ENCODE assay signal across 33 mouse cellular contexts in the genomic region with DNA sequence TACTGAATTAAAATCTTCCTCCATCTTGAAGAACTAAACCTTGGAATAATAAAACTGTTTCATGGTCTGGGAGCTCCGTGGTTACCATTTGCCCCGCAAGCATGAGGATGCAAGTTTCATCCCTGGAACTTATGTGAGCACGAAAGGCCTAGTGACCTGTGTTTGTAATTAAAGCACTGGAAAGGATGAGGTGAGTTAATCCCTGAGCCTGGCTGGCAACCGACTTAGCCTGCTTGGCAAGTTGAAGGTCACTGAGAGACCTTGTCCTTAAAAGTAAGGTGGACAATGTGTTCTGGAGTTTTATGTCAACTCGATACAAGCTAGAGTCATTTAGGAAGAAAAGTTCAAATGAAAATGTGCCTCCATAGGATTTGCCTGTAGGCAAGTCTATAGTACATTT. TPM values are rescaled to one million over a fixed set of nuclear protein-coding genes. Genes with fewer than 3 reads are reported as not detected.
A peak's percentile ranks its signal among the peaks of the same experiment; 100 is the strongest.
DNase-seq lines count a peak whose midpoint lies in the region; ATAC-seq lines count a peak whose summit lies in the region.
"Had no signal": no experiment of that assay in that cellular context is flagged by ENCODE, and none has a peak within 500 bp of the region (broad histone marks: within the 10 kb centered on the region; RNA-seq: fewer than 3 reads in every experiment).

No protein-coding gene starts in this region.

- H3K27ac ChIP-seq in kidney, embryonic 15.5 days, result no peak overlapping the region
- no peak overlapping the region for H3K27ac ChIP-seq in kidney, embryonic 16.5 days (ENCODE audit: low read length)
- H3K27ac ChIP-seq: embryonic facial prominence, embryonic 12.5 days; embryonic facial prominence, embryonic 15.5 days; gastrocnemius, adult 2 months; hindbrain, embryonic 12.5 days; hindbrain, embryonic 15.5 days had no signal

- H3K4me2 ChIP-seq in kidney, embryonic 15.5 days, result no peak overlapping the region
- H3K4me2 ChIP-seq in kidney, embryonic 16.5 days (replicated peaks; ENCODE audit: low read depth, low read length), result no peak overlapping the region
- H3K4me2 ChIP-seq: embryonic facial prominence, embryonic 12.5 days; embryonic facial prominence, embryonic 15.5 days; heart, embryonic 11.5 days; hindbrain, embryonic 12.5 days; hindbrain, embryonic 15.5 days had no signal

- peak; percentile 27 to 38 for DNase-seq in adrenal gland, adult (ENCODE audit: inconsistent age in 2 of 2, low spot score in 1 of 2)
- DNase-seq in adrenal gland, postnatal 25 days, result no peak
- DNase-seq in kidney, adult 8-10 months, result peak; percentile 53 to 61
- peak; percentile 54 to 62 for DNase-seq in kidney, postnatal 36 days
- DNase-seq: adrenal gland, postnatal 10 days; cerebellum, adult 11 months; cerebellum, adult 2 months; cerebellum, adult 9-11 months; cerebellum, postnatal 25 days; forebrain, postnatal 0 days; gastrocnemius, adult 2 months; gastrocnemius, postnatal 14 days; heart, adult 11 months had no signal

- H3K4me3 ChIP-seq in kidney, embryonic 15.5 days (replicated peaks), result no peak overlapping the region
- no peak overlapping the region for H3K4me3 ChIP-seq in kidney, embryonic 16.5 days (ENCODE audit: low read length)
- H3K4me3 ChIP-seq: embryonic facial prominence, embryonic 12.5 days; embryonic facial prominence, embryonic 15.5 days; gastrocnemius, adult 2 months; hindbrain, embryonic 12.5 days; hindbrain, embryonic 15.5 days had no signal

- 85% methylated on average over 5 of the region's 5 CpGs for WGBS in kidney, embryonic 15.5 days
- 82% methylated on average over 5 of the region's 5 CpGs for WGBS in kidney, embryonic 16.5 days

- H3K27me3 ChIP-seq in kidney, embryonic 15.5 days, result no peaks in the 10 kb centered on the region
- no peaks in the 10 kb centered on the region for H3K27me3 ChIP-seq in kidney, embryonic 16.5 days (ENCODE audit: insufficient read depth, low read length)
- H3K27me3 ChIP-seq: embryonic facial prominence, embryonic 12.5 days; embryonic facial prominence, embryonic 15.5 days; hindbrain, embryonic 12.5 days; hindbrain, embryonic 15.5 days had no signal

- H3K9ac ChIP-seq in kidney, embryonic 15.5 days, result no peak overlapping the region
- H3K9ac ChIP-seq in kidney, embryonic 16.5 days (replicated peaks; ENCODE audit: low read length), result no peak overlapping the region
- H3K9ac ChIP-seq: embryonic facial prominence, embryonic 12.5 days; embryonic facial prominence, embryonic 15.5 days; forebrain, postnatal 0 days; hindbrain, embryonic 12.5 days; hindbrain, embryonic 15.5 days had no signal

- no peaks in the 10 kb centered on the region for H3K36me3 ChIP-seq in kidney, embryonic 15.5 days
- no peaks in the 10 kb centered on the region for H3K36me3 ChIP-seq in kidney, embryonic 16.5 days (ENCODE audit: insufficient read depth, low read length)
- H3K36me3 ChIP-seq: embryonic facial prominence, embryonic 12.5 days; embryonic facial prominence, embryonic 15.5 days; hindbrain, embryonic 12.5 days; hindbrain, embryonic 15.5 days had no signal

- no peak for ATAC-seq in kidney, embryonic 15.5 days (replicated peaks; ENCODE audit: low FRiP score)
- no peak for ATAC-seq in kidney, embryonic 16.5 days (ENCODE audit: low FRiP score, low TSS enrichment)
- ATAC-seq: activated CD4-positive, CD25-positive, alpha-beta regulatory T cell, adult 4 months; forebrain, embryonic 14.5 days; forebrain, postnatal 0 days had no signal

- H3K9me3 ChIP-seq in kidney, embryonic 15.5 days (replicated peaks), result no peaks in the 10 kb centered on the region
- no peaks in the 10 kb centered on the region for H3K9me3 ChIP-seq in kidney, embryonic 16.5 days (ENCODE audit: low read length)
- H3K9me3 ChIP-seq: embryonic facial prominence, embryonic 12.5 days; embryonic facial prominence, embryonic 15.5 days; hindbrain, embryonic 12.5 days; hindbrain, embryonic 15.5 days had no signal

- peaks cover 3% of the 10 kb centered on the region; the same call in 1 of the 2 replicates for H3K4me1 ChIP-seq in kidney, embryonic 15.5 days
- H3K4me1 ChIP-seq in kidney, embryonic 16.5 days (ENCODE audit: insufficient read depth, low read length), result no peaks in the 10 kb centered on the region
- H3K4me1 ChIP-seq: embryonic facial prominence, embryonic 12.5 days; embryonic facial prominence, embryonic 15.5 days; hindbrain, embryonic 12.5 days; hindbrain, embryonic 15.5 days had no signal

RNA-seq across cellular contexts. Expression of a gene that starts 4.4 kb away (rescaled TPM):
- 0.38 and 0.46 TPM in 2 replicates for total RNA-seq in adrenal gland, postnatal 25 days (2021)
- polyA plus RNA-seq in kidney, embryonic 15.5 days (2015; fragmentation: Nextera tagmentation; extraction: Ambion mirVana), result 3.4 and 4.0 TPM in 2 replicates
- 9.1 and 11.0 TPM in 2 replicates for polyA plus RNA-seq in kidney, embryonic 16.5 days (2015; fragmentation: Nextera tagmentation; extraction: Ambion mirVana)
- total RNA-seq: common myeloid progenitor, adult 5-6 weeks; ES-E14; gastrocnemius, adult 2 months; gastrocnemius, postnatal 14 days; heart, adult 8-10 months; heart, postnatal 25 days; hematopoietic stem cell, adult 5-6 weeks had no signal
- polyA plus RNA-seq: activated CD4-positive, CD25-positive, alpha-beta regulatory T cell, adult 4 months; embryonic facial prominence, embryonic 12.5 days; embryonic facial prominence, embryonic 15.5 days; forebrain, embryonic 11.5 days; forebrain, embryonic 14.5 days; forebrain, postnatal 0 days; frontal cortex, adult 2 months; heart, embryonic 11.5 days; heart, embryonic 14.5 days; heart, postnatal 0 days; hindbrain, embryonic 12.5 days; hindbrain, embryonic 15.5 days had no signal

RNA-seq across cellular contexts. Expression of a gene that starts 28.0 kb away (rescaled TPM):
- total RNA-seq in adrenal gland, postnatal 25 days (2021), result 0.81 TPM in 1 of 2 replicates, not detected in the other
- 0.10 and 0.12 TPM in 2 replicates for polyA plus RNA-seq in kidney, embryonic 15.5 days (2015; fragmentation: Nextera tagmentation; extraction: Ambion mirVana)
- polyA plus RNA-seq in kidney, embryonic 16.5 days (2015; fragmentation: Nextera tagmentation; extraction: Ambion mirVana), result 0.39 TPM in 1 of 2 replicates, not detected in the other
- total RNA-seq: adrenal gland, adult 18-20 months; common myeloid progenitor, adult 5-6 weeks; ES-E14; forebrain, postnatal 0 days; gastrocnemius, adult 2 months; gastrocnemius, postnatal 14 days; heart, adult 8-10 months; heart, postnatal 25 days; hematopoietic stem cell, adult 5-6 weeks had no signal
- polyA plus RNA-seq: activated CD4-positive, CD25-positive, alpha-beta regulatory T cell, adult 4 months; cerebellum, adult 2 months; embryonic facial prominence, embryonic 12.5 days; embryonic facial prominence, embryonic 15.5 days; forebrain, embryonic 11.5 days; forebrain, embryonic 14.5 days; forebrain, postnatal 0 days; heart, embryonic 11.5 days; heart, embryonic 14.5 days; heart, postnatal 0 days; hindbrain, embryonic 12.5 days; hindbrain, embryonic 15.5 days had no signal

RNA-seq across cellular contexts. Expression of a gene that starts 32.7 kb away (rescaled TPM):
- not detected in 2 replicates for total RNA-seq in adrenal gland, postnatal 25 days (2021)
- 9.3 TPM in 2 replicates for polyA plus RNA-seq in kidney, embryonic 15.5 days (2015; fragmentation: Nextera tagmentation; extraction: Ambion mirVana)
- polyA plus RNA-seq in kidney, embryonic 16.5 days (2015; fragmentation: Nextera tagmentation; extraction: Ambion mirVana), result 24.2 and 29.8 TPM in 2 replicates
- total RNA-seq: adrenal gland, adult 18-20 months; common myeloid progenitor, adult 5-6 weeks; ES-E14; forebrain, postnatal 0 days; gastrocnemius, adult 2 months; gastrocnemius, postnatal 14 days; gastrocnemius, postnatal 4 days; heart, adult 8-10 months; heart, postnatal 25 days; hematopoietic stem cell, adult 5-6 weeks had no signal
- polyA plus RNA-seq: activated CD4-positive, CD25-positive, alpha-beta regulatory T cell, adult 4 months; cerebellum, adult 2 months; embryonic facial prominence, embryonic 12.5 days; embryonic facial prominence, embryonic 15.5 days; forebrain, embryonic 11.5 days; forebrain, embryonic 14.5 days; forebrain, postnatal 0 days; frontal cortex, adult 2 months; heart, embryonic 11.5 days; heart, embryonic 14.5 days; heart, postnatal 0 days; hindbrain, embryonic 12.5 days; hindbrain, embryonic 15.5 days had no signal
